Mouse (Mus musculus) limb, embryonic 11.5 days (tissue): ENCODE data around the gene Rps10. TPM values are rescaled to one million over a fixed set of nuclear protein-coding genes. Genes with fewer than 3 reads are reported as not detected.

Source experiments
- ATAC-seq: fragments of 200-750 bp; cut with Nextera tagmentation; 2 replicates; pipeline ENCODE4 v1.8.0; 2017; ENCODE audit warnings: low read depth; ENCODE audit not compliant: insufficient number of reproducible peaks, low FRiP score, low TSS enrichment
- DNase-seq: peaks from one replicate; pipeline ENCODE4 v3.0.0-alpha.2; 2015; ENCODE audit warnings: low spot score
- H3K27ac ChIP-seq: fragments of 300-500 bp; sonication (generic); replicated peaks from 2 replicates; pipeline ENCODE4 v1.5.1; 2014; ENCODE audit warnings: low read depth, mild to moderate bottlenecking, low read length
- H3K27me3 ChIP-seq: fragments of 300-500 bp; sonication (generic); 2 replicates; pipeline ENCODE4 v1.6.1; 2014; ENCODE audit warnings: mild to moderate bottlenecking, low read length, mixed read lengths; ENCODE audit not compliant: control insufficient read depth, insufficient read depth
- H3K36me3 ChIP-seq: fragments of 300-500 bp; sonication (generic); 2 replicates; pipeline ENCODE4 v1.6.1; 2014; ENCODE audit warnings: mild to moderate bottlenecking, low read length, moderate library complexity, mixed read lengths; ENCODE audit not compliant: control insufficient read depth, insufficient read depth
- H3K4me1 ChIP-seq: fragments of 300-500 bp; sonication (generic); 2 replicates; pipeline ENCODE4 v1.6.1; 2014; ENCODE audit warnings: low read length, mixed read lengths; ENCODE audit not compliant: control insufficient read depth, insufficient read depth
- H3K4me2 ChIP-seq: fragments of 300-500 bp; sonication (generic); 2 replicates; pipeline ENCODE4 v1.6.1; 2014; ENCODE audit warnings: low read depth, mild to moderate bottlenecking, moderate library complexity; ENCODE audit not compliant: severe bottlenecking
- H3K4me3 ChIP-seq: fragments of 300-500 bp; sonication (generic); 2 replicates; pipeline ENCODE4 v1.5.1; 2014; ENCODE audit warnings: low read depth, low read length
- H3K9ac ChIP-seq: fragments of 300-500 bp; sonication (generic); 2 replicates; pipeline ENCODE4 v1.6.1; 2014; ENCODE audit warnings: mild to moderate bottlenecking, low read length
- H3K9me3 ChIP-seq: fragments of 300-500 bp; sonication (generic); 2 replicates; pipeline ENCODE4 v1.6.1; 2016; ENCODE audit warnings: low read length; ENCODE audit not compliant: control insufficient read depth
- WGBS: fragments of 180-500 bp; shearing (Covaris S2); extraction: QIAGEN DNeasy Blood & Tissue Kit; methylation state at CpG from one replicate; pipeline ENCODE4 v1.1.7; 2014; 5-methylcytosine and 5-hydroxymethylcytosine counted together
- polyA plus RNA-seq: library from polyadenylated mRNA; unstranded; fragments of >200 nt; fragmentation: Nextera tagmentation; extraction: Ambion mirVana; gene quantifications from 2 replicates; pipeline ENCODE4 v1.2.1, GENCODE M21; 2014

Gene Rps10
- polyA plus RNA-seq, 1 experiment from 2014 or later = 1,034 TPM

DNA sequence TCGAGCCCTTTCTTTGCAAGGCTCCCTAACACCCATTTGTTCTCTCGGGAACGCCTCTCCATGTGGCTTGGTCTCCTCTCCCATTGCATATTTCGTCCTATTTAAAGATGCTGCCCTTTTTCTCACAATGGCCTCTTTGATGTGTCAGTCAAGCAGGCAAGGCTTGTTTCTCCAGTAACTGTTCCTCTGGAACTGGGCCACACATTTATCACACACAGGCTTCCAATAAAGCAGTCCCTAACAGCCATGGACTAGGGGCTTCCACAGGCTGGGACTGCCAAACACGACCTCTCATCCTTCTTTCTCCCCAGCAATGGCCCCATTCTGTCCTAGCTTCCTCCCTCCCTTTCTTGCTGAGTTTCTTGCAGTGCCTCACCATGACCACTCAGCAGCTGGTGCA lies 9.8 kb downstream of the Rps10 start:
- H3K4me2 ChIP-seq = no peak overlapping the region
- DNase-seq = no peak
- no peak overlapping the region for H3K27ac ChIP-seq
- peaks cover 16% of the 10 kb centered on the region for H3K36me3 ChIP-seq
- H3K9me3 ChIP-seq = no peaks in the 10 kb centered on the region
- no peaks in the 10 kb centered on the region for H3K27me3 ChIP-seq
- H3K4me3 ChIP-seq = no peak overlapping the region
- no peak for ATAC-seq
- 24% methylated on average over 5 of the region's 5 CpGs for WGBS
- H3K9ac ChIP-seq = no peak overlapping the region
- peaks cover 9% of the 10 kb centered on the region; the same call in 1 of the 2 replicates for H3K4me1 ChIP-seq

DNA sequence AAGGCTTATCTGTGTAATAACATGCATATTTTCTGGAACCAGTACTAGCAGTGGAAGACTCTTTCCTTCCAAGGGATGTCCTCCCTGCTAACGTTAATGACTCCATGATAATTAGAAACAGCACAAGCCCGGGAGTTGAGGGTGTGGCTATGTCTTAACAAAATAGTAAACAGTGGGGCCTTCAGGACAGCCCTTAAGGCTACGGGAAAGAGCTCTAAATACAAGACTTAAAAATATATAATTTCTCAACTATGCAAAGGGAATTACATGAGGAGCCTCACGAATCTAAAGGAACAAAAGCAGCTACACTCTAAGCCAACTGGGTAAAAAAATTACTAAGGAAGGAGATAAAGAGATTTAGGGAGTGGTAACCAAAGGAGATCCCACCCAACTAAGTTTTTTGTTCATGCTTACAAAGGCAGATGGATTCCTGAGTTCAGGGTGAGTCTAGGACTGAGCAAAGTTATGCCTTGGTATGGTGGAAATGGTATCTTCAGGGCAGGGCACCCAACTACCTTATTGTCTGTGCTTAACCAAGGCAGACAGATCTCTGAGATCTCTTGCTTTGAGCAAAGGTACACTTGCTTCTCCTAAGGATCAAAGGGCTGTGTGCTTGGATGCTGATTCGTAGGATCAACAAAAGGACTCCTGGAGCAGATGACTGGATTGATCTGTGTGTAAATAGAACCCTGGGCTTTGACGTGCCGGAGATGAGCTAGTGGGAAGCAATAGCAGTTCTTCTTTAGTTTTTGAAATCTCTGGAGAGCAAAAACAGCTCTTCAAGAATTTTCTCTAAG lies 10.8 kb downstream of the Rps10 start:
- Histone ChIP-seq H3K9me3 (no peaks in the 10 kb centered on the region), H3K4me3 (no peak overlapping the region), H3K36me3 (peaks cover 6% of the 10 kb centered on the region), H3K9ac (no peak overlapping the region), H3K27me3 (no peaks in the 10 kb centered on the region), H3K4me2 (no peak overlapping the region), H3K27ac (no peak overlapping the region), H3K4me1 (peaks cover 12% of the 10 kb centered on the region; the same call in 1 of the 2 replicates)
- 28% methylated on average over 7 of the region's 7 CpGs for WGBS
- DNase-seq = no peak
- no peak for ATAC-seq

DNA sequence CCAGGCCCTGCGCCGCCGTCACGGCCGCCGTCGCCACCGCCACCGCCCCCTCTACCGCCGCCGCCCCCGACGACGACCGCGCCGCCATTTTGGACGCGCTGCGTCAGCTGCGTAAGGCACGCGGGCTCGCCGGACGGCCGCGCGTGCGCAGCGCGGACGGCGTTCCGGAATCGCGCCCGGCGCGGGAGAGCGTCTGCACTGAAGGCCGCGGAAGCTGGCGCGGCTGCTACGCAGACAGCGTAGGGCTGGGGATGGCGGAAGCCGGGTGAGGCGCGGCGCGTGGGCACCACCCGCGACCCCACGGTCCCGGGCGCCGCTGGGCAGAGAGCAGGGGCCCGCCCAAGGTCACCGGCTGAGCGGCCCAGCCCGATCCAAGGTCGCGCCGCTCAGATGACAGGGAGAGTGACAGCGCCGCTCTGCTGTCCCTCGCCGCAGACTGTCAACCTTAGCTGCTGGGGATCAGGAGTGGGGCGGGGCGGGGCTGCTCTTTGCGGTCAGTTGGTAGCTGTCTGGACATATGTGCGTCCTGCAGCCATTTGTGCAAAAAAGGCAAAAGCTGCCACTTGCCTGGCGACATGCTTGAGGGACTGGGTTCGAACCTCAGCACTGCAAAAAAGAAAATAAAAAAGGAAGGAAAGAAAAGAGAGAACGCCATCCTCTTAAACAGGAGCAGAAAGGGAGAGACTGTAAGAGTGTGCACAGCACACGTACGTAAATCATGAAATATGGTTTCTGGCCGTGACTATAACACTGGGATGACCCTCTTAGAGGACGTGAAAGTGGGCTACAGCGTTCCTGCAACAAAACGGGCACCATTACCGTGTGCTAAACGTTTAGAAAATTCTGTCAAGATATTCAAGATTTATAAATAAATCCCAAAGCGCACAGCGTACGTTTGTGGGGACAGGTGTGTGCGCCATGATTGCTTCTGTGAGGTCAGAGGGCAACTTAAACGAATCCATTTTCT lies 12.8 kb downstream of the Rps10 start, which contains the start of gene Nudt3:
Gene Nudt3, minus strand, starts transcription at position 136 of the 967 bp plus-strand sequence.
- peaks cover under 1% of the 10 kb centered on the region; the same call in 1 of the 2 replicates for H3K36me3 ChIP-seq
- peak within 1 kb of the TSS; percentile 95 for H3K27ac ChIP-seq
- peak within 1 kb of the TSS; percentile 100 for H3K4me3 ChIP-seq
- ATAC-seq = peak; percentile 86
- DNase-seq = peak; percentile 90
- no peaks in the 10 kb centered on the region for H3K9me3 ChIP-seq
- no peaks in the 10 kb centered on the region for H3K27me3 ChIP-seq
- peaks cover 12% of the 10 kb centered on the region; the same call in 1 of the 2 replicates for H3K4me1 ChIP-seq
- 8% methylated on average over 89 of the region's 91 CpGs for WGBS
- H3K9ac ChIP-seq = peak within 1 kb of the TSS; percentile 99
- H3K4me2 ChIP-seq = peak within 1 kb of the TSS; percentile 75

DNA sequence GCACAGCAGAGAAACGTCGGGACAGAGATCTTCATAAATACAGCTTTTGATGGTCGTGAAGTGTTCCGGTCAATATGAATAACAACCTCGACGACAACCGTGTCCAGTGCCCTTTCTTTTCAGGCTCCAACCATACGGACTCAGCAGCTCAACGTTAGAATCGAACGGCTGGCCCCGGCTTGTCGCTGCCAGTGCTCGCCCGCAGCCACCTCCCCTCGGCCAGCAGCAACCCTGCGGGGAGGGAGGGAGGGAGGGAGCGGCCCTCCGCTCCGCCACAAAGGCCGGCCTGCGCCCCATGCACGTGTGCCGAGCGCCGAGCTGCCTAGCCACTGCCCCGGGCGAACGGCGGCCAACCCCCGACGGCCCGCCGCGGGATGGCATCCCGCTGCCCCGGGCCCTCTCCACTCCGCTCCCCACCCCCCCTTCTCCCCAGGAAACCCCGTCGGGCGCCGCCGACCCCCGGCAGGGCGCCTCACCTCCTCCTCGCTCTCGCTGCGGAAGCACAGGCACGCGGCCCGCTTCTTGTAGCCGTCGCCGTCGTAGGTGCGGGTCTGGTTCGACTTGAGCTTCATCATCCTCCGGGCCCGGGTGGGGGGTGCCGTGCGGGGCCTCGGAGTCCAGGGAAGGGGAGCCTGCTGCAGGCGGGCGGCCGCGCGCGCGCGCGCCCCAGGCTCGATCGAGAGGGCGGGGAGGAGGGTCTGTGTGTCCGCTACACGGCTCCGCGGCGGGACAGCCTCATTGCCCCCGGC lies 13.7 kb downstream of the Rps10 start:
- DNase-seq (peak; percentile 75), ATAC-seq (no peak)
- Histone ChIP-seq H3K27me3 (no peaks in the 10 kb centered on the region), H3K4me1 (peaks cover 12% of the 10 kb centered on the region; the same call in 1 of the 2 replicates), H3K36me3 (peaks cover 5% of the 10 kb centered on the region; the same call in 1 of the 2 replicates), H3K9me3 (no peaks in the 10 kb centered on the region; the same call in 1 of the 2 replicates), H3K27ac (peak overlapping the region; percentile 95), H3K4me3 (peak overlapping the region; percentile 100), H3K4me2 (peak overlapping the region; percentile 75), H3K9ac (peak overlapping the region; percentile 99)
- under 1% methylated on average over 68 of the region's 80 CpGs for WGBS

DNA sequence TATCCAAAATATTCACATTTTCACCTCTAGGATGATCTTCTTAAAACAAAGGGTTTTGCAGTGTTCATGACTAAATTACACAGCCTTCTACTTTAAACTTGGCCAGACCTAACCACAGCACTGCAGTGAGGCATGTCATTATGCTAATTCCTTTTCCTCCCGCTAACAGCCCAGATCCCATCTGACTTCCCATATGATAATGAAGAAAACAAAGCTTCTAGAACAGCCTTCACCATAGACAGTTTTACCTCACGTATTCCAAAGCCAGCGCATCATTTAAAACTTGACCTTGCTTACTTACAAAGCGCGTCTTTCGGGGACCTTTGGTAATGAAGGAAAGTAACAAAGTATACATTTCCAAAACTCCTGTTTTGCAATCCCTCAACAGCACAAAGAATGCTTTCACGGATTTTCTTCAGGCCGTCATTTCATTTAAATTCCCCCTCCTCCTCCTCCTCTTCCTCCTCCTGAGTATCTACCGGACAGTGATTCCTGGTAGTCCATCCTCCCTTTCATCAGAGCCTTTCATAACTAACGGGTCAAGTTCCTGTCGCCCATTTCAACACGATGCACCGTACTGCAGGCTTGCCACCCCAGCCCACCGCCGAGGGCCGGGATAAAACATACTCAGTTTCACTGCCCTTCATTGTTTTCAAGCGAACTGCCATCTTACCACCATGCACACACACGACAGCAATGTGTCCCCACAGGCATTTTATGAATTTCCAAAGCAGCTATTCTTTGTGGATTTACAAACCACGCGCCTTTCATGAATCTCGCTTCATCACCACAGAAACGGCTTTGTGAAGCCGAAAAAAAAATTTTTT lies 14.6 kb downstream of the Rps10 start:
- DNase-seq (peak; percentile 66), ATAC-seq (no peak)
- Histone ChIP-seq H3K4me2 (peak overlapping the region; percentile 75), H3K9ac (peak overlapping the region; percentile 99), H3K27me3 (no peaks in the 10 kb centered on the region), H3K4me1 (peaks cover 12% of the 10 kb centered on the region; the same call in 1 of the 2 replicates), H3K36me3 (peaks cover 8% of the 10 kb centered on the region; the same call in 1 of the 2 replicates), H3K9me3 (no peaks in the 10 kb centered on the region; the same call in 1 of the 2 replicates), H3K27ac (peak overlapping the region; percentile 95; the same call in 1 of the 2 replicates), H3K4me3 (peak overlapping the region; percentile 100)
- WGBS = 4% methylated on average over 23 of the region's 23 CpGs

DNA sequence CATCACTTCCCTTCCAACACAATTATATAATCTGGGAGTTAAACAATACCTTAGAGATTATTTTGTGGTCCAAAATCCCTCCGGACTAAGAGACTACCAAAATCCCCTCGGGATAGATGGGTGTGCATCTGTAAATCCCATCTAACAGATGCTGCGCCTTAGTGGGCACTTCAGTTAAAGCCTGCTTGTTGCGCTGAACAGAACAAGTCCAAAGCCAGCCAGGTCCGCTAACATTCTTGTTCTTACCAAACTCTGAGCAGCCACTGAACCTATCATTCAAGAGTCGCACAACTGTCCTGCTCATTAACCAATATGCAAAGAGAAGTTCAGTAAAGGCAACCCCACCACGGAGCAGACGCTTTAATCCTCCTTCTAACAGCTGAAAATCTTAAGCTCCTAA lies 15.3 kb downstream of the Rps10 start:
- H3K4me2 ChIP-seq = peak overlapping the region; percentile 75
- peak overlapping the region; percentile 100 for H3K4me3 ChIP-seq
- ATAC-seq = no peak
- 60% methylated on average over 8 of the region's 8 CpGs for WGBS
- no peaks in the 10 kb centered on the region for H3K27me3 ChIP-seq
- H3K4me1 ChIP-seq = peaks cover 10% of the 10 kb centered on the region; the same call in 1 of the 2 replicates
- H3K27ac ChIP-seq = no peak overlapping the region
- no peak for DNase-seq
- H3K36me3 ChIP-seq = peaks cover 10% of the 10 kb centered on the region; the same call in 1 of the 2 replicates
- H3K9ac ChIP-seq = peak overlapping the region; percentile 38; the same call in 1 of the 2 replicates
- H3K9me3 ChIP-seq = no peaks in the 10 kb centered on the region; the same call in 1 of the 2 replicates

DNA sequence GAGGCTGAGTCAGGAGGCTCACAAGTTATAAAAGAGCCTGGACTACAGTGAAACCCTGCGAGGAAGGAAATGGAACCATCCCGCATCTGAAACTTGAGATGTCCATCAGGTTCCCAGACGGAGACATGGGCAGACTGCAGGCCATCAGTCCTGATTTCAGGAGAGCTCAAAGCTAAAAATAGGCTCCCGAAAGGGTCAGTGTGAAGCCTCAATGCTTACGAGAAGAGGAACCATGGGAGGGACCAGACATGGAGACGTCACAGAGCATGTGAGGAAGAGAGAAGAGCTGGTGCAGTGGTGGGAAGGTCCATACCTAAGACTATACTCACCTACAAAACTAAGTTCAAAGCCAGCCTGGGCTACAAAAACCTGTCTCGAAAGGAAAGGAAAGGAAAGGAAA lies 21.1 kb downstream of the Rps10 start:
- H3K27me3 ChIP-seq = no peaks in the 10 kb centered on the region
- ATAC-seq (no peak), DNase-seq (no peak)
- H3K9me3 ChIP-seq = no peaks in the 10 kb centered on the region; the same call in 1 of the 2 replicates
- no peak overlapping the region for H3K4me2 ChIP-seq
- no peak overlapping the region for H3K27ac ChIP-seq
- no peak overlapping the region for H3K9ac ChIP-seq
- H3K4me3 ChIP-seq = no peak overlapping the region
- peaks cover 6% of the 10 kb centered on the region; the same call in 1 of the 2 replicates for H3K4me1 ChIP-seq
- WGBS = 82% methylated on average over 7 of the region's 7 CpGs
- H3K36me3 ChIP-seq = peaks cover 10% of the 10 kb centered on the region; the same call in 1 of the 2 replicates
